Mouse (Mus musculus) G1E (cell line): Measurements from ENCODE around the gene Itga10. TPM values are rescaled to one million over a fixed set of nuclear protein-coding genes. Genes with fewer than 3 reads are reported as not detected.

Experiments used
- ATAC-seq: 2 replicates; pipeline ENCODE4 v1.8.0; 2016; ENCODE audit warnings: mild to moderate bottlenecking; ENCODE audit not compliant: insufficient number of reproducible peaks, poor library complexity, low FRiP score, severe bottlenecking; ENCODE audit errors: extremely low read depth
- DNase-seq: peaks from one replicate; pipeline ENCODE4 v3.0.0; 2012; ENCODE audit warnings: low spot score
- H3K27me3 ChIP-seq: 2 replicates; pipeline ENCODE4 v1.6.1; 2012; ENCODE audit warnings: mild to moderate bottlenecking, low read length, inconsistent platforms; ENCODE audit not compliant: insufficient read depth
- H3K36me3 ChIP-seq: replicated peaks from 2 replicates; pipeline ENCODE3; 2012; ENCODE audit warnings: mild to moderate bottlenecking, inconsistent platforms
- H3K4me1 ChIP-seq: 2 replicates; pipeline ENCODE4 v1.6.1; 2012; ENCODE audit warnings: low read depth, low read length, inconsistent platforms, mixed read lengths; ENCODE audit not compliant: insufficient read depth
- H3K4me3 ChIP-seq: 2 replicates; pipeline ENCODE4 v1.5.1; 2012; ENCODE audit warnings: low read depth, mild to moderate bottlenecking, inconsistent platforms, low read length, moderate library complexity, mixed read lengths
- H3K9me3 ChIP-seq: replicated peaks from 2 replicates; pipeline ENCODE4 v1.6.1; 2012; ENCODE audit warnings: inconsistent platforms
- CTCF ChIP-seq: IDR thresholded peaks from 2 replicates; pipeline ENCODE4 v1.5.1; 2012; ENCODE audit warnings: low read depth, low read length, inconsistent platforms, mixed read lengths
- GATA1 ChIP-seq: IDR thresholded peaks from 2 replicates; pipeline ENCODE4 v1.6.1; 2012; ENCODE audit warnings: borderline replicate concordance, low read length, inconsistent platforms, mixed read lengths
- GATA2 ChIP-seq: IDR thresholded peaks from 2 replicates; pipeline ENCODE4 v1.6.1; 2012; ENCODE audit warnings: low read depth, low read length, inconsistent platforms, borderline replicate concordance
- POLR2AphosphoS5 ChIP-seq: IDR thresholded peaks from 2 replicates; pipeline ENCODE4 v1.6.1; 2012; ENCODE audit warnings: low read depth, low read length, inconsistent platforms; ENCODE audit not compliant: insufficient replicate concordance
- TAL1 ChIP-seq: conservative IDR thresholded peaks from 2 replicates; pipeline ENCODE4 v1.6.1; 2012; ENCODE audit warnings: low read depth, low read length, inconsistent platforms, mixed read lengths
- polyA plus RNA-seq: library from polyadenylated mRNA; stranded (reverse); fragments of >175 nt; gene quantifications from 2 replicates; pipeline ENCODE4 v1.2.3, GENCODE M21; 2012
- total RNA-seq, 2 experiments: library from RNA; stranded (forward) in 1 of 2; stranded (reverse) in 1 of 2; fragments of 200-1000 nt in 1 of 2; fragments of >200 nt in 1 of 2; fragmentation: Nextera tagmentation in 1 of 2; gene quantifications; 2 replicates each; pipeline ENCODE4 v1.2.3; 2014 to 2017

Itga10 gene
- total and polyA plus RNA-seq, 3 experiments, result 0.20 to 8.3 (median 0.33) TPM

- Histone ChIP-seq H3K27me3 (peaks cover 7% of the 10 kb centered on the region), H3K4me1 (peaks cover 22% of the 10 kb centered on the region), H3K4me3 (peak overlapping the region; percentile 85), H3K36me3 (peaks cover 24% of the 10 kb centered on the region), H3K9me3 (no peaks in the 10 kb centered on the region)
- TF ChIP-seq GATA1 (no peak), GATA2 (no peak), TAL1 (no peak), CTCF (no peak), POLR2AphosphoS5 (no peak)
- ATAC-seq, result peak; percentile 61
- peak; percentile 97 for DNase-seq
These were observed 51.7 kb downstream of the Itga10 start for GRCm38 (mm10) chr3:96696766-96697732.

- TF ChIP-seq GATA1, result no peak
- no peak for TF ChIP-seq GATA2
- TF ChIP-seq CTCF, result no peak
- TF ChIP-seq TAL1, result no peak
- TF ChIP-seq POLR2AphosphoS5, result no peak
- Histone ChIP-seq H3K4me3 (no peak overlapping the region), H3K27me3 (no peaks in the 10 kb centered on the region; the same call in 1 of the 2 replicates), H3K9me3 (no peaks in the 10 kb centered on the region), H3K36me3 (peaks cover 41% of the 10 kb centered on the region), H3K4me1 (peaks cover 22% of the 10 kb centered on the region)
- ATAC-seq (no peak), DNase-seq (no peak)
These were observed 53.8 kb downstream of the Itga10 start for GRCm38 (mm10) chr3:96698993-96699690.

DNA sequence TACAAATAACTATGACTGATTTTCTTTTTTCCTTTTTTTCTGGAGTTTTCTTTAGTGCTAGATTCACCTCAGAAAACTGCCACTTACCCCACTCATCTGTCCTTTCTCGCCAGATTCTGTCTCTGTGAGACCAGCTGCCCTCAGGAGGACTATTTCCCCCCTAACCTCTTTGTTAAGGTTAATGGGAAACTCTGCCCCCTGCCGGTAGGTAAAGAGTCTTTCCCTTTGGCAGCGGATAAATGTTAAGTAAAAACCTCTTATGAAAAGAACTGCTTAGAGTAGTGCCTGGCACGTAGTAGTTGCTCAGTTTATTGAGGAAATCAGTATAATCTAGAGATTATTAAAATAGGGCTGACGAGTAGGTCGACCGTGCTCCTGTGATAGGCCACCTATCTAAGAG lies 55.0 kb downstream of the Itga10 start:
- H3K9me3 ChIP-seq, result no peaks in the 10 kb centered on the region
- H3K4me3 ChIP-seq, result no peak overlapping the region
- peaks cover 22% of the 10 kb centered on the region for H3K4me1 ChIP-seq
- DNase-seq (peak; percentile 31), ATAC-seq (no peak)
- no peak for TF ChIP-seq POLR2AphosphoS5
- peak; percentile 58; the same call in 1 of the 2 replicates for TF ChIP-seq CTCF
- H3K27me3 ChIP-seq, result no peaks in the 10 kb centered on the region; the same call in 1 of the 2 replicates
- peaks cover 53% of the 10 kb centered on the region for H3K36me3 ChIP-seq

DNA sequence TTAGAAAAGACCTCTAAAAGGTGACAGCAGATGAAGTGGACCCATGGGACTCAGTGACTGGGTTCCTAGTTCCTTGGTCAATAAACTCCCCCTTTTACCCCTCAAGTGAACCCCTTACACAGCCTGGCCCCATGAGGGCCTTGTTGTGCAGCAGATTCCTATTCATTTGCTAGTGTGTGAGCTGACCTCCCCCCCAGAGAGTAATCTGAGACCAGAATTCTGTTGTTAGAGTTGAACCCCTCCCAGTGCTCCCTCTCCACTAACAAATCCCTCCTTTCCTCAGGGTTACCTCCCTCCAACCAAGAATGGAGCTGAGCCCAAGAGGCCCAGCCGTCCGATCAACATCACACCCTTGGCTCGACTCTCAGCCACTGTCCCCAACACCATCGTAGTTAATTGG lies 55.6 kb downstream of the Itga10 start:
- no peak for ATAC-seq
- no peak for TF ChIP-seq TAL1
- no peak for TF ChIP-seq POLR2AphosphoS5
- no peak for TF ChIP-seq GATA1
- no peak for TF ChIP-seq GATA2
- TF ChIP-seq CTCF, result no peak
- H3K36me3 ChIP-seq, result peaks cover 53% of the 10 kb centered on the region
- DNase-seq, result no peak
- H3K9me3 ChIP-seq, result no peaks in the 10 kb centered on the region
- no peaks in the 10 kb centered on the region; the same call in 1 of the 2 replicates for H3K27me3 ChIP-seq
- H3K4me3 ChIP-seq, result no peak overlapping the region
- peaks cover 16% of the 10 kb centered on the region for H3K4me1 ChIP-seq

- DNase-seq (no peak), ATAC-seq (no peak)
- Histone ChIP-seq H3K4me1 (peaks cover 7% of the 10 kb centered on the region), H3K4me3 (no peak overlapping the region), H3K36me3 (peaks cover 54% of the 10 kb centered on the region), H3K9me3 (no peaks in the 10 kb centered on the region), H3K27me3 (peaks cover 15% of the 10 kb centered on the region; the same call in 1 of the 2 replicates)
- TF ChIP-seq GATA1 (no peak), TAL1 (no peak), POLR2AphosphoS5 (no peak), GATA2 (no peak), CTCF (no peak)
These were observed 59.4 kb downstream of the Itga10 start for GRCm38 (mm10) chr3:96704778-96705177.

DNA sequence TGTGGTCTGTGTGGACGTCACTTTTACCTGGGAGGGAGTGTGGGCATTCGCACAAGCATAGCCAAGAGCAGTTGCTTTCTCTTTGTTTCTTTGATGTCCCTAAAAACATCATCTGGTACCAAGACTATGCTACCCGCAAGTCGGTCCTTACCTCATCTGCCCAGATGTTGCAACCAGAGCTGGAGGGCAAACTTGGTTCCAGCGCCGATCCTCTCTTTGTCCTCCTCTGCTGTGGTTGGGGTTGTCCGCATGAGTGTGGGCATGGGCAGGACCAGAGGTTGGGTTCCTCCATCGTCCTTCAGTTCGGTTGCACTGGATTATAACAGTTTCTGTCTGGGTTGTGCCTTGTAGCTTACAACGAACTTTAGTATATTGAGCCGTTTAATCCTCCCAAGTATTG lies 60.8 kb downstream of the Itga10 start:
- peaks cover 15% of the 10 kb centered on the region; the same call in 1 of the 2 replicates for H3K27me3 ChIP-seq
- DNase-seq (no peak), ATAC-seq (no peak)
- peaks cover 7% of the 10 kb centered on the region for H3K4me1 ChIP-seq
- peaks cover 60% of the 10 kb centered on the region for H3K36me3 ChIP-seq
- TF ChIP-seq CTCF (no peak), TAL1 (no peak), GATA1 (no peak), GATA2 (no peak)
- H3K9me3 ChIP-seq, result no peaks in the 10 kb centered on the region
- no peak overlapping the region for H3K4me3 ChIP-seq
